Mouse (Mus musculus): Measurements from ENCODE around the gene Uchl4. TPM values are rescaled to one million over a fixed set of nuclear protein-coding genes. Genes with fewer than 3 reads are reported as not detected.
"Not testable (repeated sequence)": the region's sequence is repeated elsewhere in the genome, so short reads cannot be mapped to it uniquely, and the experiment has no call there.

Uchl4 gene
- polyA plus RNA-seq (2012; rRNA removed): 0.12 and 0.31 TPM in 2 replicates

DNA sequence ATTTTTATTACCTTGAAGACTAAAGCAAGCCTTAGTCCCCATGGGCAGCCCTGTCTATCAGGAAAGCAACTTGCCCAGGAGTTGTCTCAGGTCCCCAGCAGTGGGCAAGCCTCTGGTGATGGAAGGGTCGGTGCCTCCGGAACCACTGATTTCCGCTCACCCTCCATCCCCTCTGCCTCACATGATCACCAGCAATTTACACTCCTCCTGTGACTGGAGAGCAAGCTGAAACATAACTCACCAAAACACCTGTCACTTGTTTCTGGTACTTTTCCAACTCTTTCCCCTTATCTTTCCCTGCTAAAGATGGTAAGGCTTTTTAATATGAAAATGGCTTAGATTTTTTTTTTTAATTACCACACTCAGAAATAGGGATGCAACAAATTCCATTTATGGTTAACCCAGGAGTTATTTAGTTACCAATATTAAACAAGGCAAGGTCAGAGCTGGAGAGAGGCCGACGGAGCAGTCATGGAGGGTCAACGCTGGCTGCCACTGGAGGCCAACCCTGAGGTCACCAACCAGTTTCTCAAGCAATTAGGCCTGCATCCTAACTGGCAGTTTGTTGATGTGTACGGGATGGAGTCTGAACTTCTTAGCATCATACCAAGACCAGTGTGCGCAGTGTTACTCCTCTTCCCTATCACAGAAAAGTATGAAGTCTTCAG lies at the start of gene Uchl4:
TSS of gene Uchl4 (plus strand) at position 434 of the 668 bp plus-strand sequence.
- no peak for DNase-seq (ENCODE audit: low read depth, low spot score)
- 72% methylated on average over 8 of the region's 8 CpGs for WGBS

DNA sequence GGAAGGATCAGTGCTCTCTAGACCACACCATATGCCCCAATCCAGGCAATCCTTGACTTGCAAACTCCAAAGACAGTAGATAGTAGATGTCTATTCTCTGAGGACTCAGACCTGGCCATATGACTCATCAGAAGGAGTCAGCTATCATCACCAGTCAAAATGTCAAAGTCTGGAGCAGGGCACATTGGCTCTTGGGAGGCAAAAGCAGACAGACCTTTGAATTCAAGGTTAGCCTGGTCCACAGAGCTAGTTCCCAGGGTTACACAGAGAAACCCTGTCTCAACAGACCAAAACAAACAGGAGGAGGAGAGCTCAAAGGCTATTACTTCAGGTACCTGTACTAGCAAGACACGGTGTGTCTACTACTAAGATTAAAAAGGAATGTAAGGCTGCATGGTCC lies 41.1 kb upstream of the Uchl4 start:
- 79% methylated on average over 1 of the region's 1 CpGs for WGBS

DNA sequence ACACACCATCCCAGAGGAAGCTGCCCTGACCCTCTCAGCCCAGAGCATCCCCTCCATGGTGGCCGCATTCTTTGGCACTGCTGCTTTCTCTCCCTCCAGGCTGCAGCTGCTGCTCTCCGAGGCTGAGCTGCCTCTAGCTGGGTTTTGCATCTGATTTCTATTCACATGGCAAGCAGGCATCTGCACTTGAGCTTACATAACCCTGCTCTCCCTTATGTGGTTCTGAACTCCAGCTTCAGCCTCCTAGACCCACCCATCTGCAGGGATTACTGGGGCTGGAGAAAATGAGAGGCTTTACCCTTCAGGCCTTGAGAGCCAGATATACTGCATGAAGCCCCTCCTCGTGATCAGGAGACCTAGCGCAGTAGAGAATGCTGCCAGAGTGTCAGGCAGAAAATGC lies 39.4 kb upstream of the Uchl4 start:
- no peak for DNase-seq (ENCODE audit: low read depth, low spot score)
- 82% methylated on average over 4 of the region's 4 CpGs for WGBS

More for the DNA sequence above, 41.1 kb upstream of the Uchl4 start:
- no peak for DNase-seq (ENCODE audit: low read depth, low spot score)

DNA sequence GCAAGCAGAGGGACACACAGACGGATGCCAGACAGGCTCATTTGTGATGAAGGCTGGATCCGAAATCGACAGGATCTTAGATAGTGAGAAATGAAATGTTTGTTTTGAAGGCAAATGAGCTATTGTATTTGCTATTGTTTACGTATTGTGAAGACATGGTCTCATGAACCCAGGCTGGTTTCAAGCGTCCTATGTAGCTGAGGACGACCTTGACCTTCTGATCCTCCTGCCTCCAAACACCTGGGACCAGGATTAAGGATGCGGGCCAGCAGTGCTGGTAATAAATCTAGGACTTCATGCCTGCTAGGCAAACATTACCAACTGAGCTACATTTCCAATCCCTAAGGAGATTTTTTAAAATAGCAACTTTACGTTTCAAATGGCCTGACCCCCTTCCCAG lies 37.5 kb upstream of the Uchl4 start:
- 86% methylated on average over 8 of the region's 8 CpGs for WGBS
- no peak for DNase-seq (ENCODE audit: low read depth, low spot score)

DNA sequence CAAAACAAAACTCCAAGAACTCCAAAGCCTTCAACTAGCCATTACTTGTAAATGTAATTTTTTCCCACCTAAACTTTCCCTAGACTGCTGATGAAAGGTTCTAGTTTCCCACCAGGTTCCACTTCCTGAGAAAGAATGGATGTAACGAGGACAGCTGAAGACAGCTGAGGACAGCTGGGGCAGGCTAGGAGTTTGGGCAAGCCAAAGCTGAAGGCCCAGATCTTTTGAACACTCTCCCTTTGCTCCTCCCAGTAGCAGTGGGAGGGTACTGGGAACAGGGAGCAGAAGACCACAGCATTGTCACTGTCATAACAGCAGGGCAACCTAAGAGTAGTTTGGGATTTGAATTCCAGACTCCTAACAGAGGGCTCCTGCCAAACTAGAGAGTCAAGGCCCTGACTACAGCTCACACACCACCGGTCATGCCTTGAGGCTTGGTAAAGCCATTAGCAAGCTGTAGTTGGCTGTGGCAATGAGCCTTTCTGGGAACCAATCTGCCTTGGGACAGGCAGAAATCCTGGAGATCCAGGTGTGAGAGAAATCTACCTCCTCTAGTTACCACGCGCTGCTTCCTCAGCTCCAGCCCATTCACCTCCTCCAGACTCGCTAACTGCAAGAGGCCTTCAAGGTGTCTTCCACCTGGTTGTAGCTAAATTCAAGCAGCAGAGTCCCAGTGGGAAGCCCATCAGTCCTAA lies 36.8 kb upstream of the Uchl4 start:
- 86% methylated on average over 5 of the region's 5 CpGs for WGBS
- DNase-seq (ENCODE audit: low read depth, low spot score): no peak

DNA sequence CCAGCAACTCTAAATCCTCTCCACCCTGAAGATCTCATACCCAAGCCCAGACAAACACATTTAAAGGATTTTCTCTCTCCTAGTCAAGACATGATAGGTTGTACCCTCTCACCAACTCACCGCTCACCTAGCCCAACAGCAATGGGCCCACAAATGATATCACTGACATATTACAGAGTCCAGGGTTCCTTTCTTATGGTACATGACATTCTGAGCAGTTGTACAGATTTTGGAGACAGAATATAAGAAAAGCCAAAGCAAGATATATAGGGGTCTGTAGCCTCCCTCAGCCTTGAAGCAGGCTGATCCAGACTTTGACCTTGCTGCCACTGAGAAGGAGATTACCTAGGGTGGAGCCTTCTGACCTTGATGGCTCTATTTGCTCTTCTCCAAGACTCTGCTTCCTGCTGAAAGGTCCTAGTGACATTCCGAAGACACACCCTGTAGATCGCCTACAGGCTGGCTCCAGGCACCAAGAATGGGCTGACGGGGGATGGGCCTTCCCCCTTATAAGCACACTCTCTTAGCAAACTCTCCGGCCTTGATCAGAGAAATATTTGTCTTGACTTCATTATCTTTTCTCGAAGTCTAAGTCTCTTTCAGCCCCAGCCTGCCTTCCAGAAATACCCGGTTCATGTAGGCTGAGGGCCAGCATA lies 36.1 kb upstream of the Uchl4 start:
- 50% methylated on average over 7 of the region's 7 CpGs for WGBS
- DNase-seq (ENCODE audit: low read depth, low spot score): not testable (repeated sequence)

DNA sequence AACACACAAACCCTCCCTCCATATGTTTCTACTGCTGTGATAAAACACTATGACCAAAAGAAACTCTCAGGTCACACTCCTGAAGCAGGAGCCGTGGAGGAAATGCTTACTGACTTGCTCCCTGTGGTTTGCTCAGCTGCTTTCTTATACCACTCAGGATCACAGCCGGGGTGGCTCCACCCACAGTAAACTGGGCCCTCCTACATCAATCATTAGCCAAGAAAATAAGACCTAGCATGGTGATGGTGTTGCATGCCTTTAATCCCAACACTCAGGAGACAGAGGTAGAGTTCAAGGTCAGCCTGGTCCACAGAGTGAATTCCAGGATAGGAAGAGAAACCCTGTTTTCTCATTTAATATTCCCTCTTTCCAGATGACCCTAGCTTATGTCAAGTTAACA lies 35.1 kb upstream of the Uchl4 start:
- DNase-seq (ENCODE audit: low read depth, low spot score): no peak
- 27% methylated on average over 2 of the region's 2 CpGs for WGBS

DNA sequence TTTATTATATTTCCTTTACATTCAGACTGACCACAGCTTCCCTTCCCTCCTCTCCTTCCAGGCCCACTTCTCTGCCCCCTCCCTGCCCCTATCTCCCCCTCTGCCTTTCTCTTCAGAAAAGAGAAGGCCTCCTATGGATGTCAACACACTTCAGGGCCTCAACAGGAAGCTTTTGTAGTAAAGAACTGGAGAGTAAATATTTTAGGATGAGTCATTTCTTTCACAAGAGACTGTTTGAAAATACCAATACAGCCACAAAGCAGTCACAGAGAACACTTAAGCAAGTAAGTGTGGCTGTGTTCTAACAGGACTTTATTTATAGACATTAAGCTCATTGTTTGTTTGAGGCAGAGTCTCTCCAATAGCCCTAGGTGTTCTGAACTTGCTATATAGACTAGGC lies 32.7 kb upstream of the Uchl4 start:
- no peak for DNase-seq (ENCODE audit: low read depth, low spot score)

DNA sequence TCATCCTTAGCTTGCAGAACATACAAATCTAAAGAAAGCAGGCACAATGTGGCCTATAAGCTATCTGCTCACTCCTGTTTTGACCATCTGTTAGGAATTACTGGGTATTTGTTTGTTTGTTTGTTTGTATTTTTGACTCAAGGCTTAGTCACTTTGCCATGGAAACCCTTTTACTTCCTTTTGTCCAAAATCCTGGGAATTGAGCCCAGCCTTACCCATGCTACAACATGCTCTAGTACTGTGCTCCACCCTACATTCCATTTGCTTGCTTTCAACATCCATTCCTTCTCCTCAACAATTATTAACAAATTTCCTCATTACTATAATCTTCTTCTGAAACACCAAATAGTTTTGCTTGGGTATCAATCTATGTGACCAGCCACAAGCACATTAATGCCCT lies 32.1 kb upstream of the Uchl4 start:
- no peak for DNase-seq (ENCODE audit: low read depth, low spot score)

DNA sequence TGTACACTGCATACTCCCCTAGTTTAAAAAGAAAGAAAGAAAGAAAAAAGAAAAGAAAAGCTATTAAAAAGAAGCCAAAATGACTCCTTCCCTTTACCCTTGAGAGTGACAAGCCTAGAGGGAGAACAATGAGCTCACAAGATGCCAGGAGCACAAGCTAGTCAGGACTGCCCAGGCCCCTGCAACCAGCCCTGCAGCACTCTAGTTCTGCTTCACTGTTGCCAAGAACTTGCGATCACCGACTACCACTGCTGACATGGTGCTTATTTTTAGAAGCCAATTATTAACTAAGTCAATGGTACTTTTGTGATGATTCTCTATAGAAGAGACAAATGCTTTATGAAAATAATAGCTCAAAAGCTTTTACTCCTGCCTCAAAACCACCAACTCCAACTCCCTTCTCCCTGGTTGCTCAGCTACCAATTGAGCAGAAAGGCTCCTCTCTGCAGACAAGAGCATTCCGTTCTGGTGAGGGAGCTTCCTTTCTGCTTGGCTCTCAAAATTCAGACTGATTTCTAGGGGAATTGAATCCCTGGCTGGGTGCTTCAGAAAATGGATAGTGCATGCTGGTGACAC lies 27.4 kb upstream of the Uchl4 start:
- 78% methylated on average over 3 of the region's 3 CpGs for WGBS
- DNase-seq (ENCODE audit: low read depth, low spot score): no peak

DNA sequence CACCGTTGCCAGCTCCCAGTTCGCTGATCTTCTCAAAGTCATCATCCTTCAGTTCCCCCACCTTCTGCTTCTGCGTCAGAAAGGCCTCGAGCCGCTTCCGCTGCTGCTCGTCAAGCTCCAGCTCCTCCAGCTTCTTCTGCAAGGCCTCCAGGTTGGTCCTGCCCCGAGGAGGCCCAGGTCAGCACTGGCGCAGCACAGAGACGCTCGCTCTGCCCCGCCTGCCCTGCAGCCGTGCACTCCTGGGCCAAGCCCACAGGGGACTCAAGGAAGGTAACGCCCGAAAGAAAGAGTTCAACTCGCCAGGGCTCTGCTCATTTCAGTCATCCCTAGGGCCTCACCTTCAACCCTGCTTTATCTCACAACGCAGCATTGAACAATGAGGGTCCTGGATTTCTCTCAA lies 20.5 kb upstream of the Uchl4 start:
- no peak for DNase-seq (ENCODE audit: low read depth, low spot score)
- WGBS: 57% methylated on average over 17 of the region's 17 CpGs

DNA sequence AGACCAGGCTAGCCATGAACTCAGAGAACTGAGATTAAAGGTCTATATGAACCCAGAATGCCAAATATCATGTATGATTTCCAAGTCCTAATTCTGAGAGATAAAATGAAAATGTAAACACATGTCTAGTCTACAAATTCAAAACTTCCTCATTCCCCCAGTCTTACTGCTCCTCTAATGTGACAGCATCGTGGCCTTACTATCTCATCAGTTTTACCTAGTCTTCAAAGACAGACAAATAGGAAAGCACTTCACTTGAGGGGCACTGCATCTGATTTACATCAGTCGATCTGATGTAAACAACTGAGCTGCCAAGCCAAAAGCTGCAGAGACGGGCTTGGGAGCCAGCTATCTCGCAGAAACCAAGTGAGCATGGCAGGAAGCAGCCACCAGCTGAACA lies 18.9 kb upstream of the Uchl4 start:
- no peak for DNase-seq (ENCODE audit: low read depth, low spot score)
- 57% methylated on average over 4 of the region's 4 CpGs for WGBS

DNA sequence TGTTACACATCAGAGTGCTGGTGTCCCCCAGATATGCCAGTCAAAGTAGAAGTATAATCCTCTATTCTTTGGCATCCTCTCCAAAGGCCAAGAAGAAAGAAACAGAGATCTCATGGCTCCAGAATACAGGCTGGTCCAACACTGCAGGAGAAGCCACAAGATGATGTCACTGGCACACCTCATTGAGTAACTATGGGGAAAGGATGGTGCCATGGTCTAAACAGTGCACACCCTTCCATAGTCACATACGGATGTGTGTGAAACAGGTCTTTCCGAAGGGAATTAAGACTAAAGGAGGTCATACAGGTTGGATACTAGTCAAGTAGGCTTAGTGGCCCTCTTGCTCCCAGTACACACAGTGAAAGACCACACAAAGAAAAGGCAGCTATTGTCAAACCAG lies 18.4 kb upstream of the Uchl4 start:
- 66% methylated on average over 2 of the region's 2 CpGs for WGBS
- DNase-seq (ENCODE audit: low read depth, low spot score): no peak

DNA sequence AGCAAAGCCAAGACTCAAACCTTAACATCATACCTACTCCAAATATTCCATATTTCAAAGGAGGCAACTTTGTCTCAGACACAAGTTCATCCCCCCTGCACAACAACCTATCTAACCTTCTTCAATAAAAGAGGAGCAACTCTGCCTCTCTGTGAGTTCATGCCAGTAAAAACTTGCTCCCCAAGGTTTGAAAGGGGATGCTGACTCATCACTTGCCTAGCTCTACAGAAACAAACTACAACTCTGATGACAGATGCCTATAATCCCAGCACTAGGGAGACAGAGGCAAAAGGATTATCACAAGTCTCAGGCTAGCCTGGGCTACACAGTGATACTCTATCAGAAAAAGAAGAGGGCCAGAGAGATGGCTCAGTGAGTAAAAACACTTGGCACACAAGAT lies 17.1 kb upstream of the Uchl4 start:
- no peak for DNase-seq (ENCODE audit: low read depth, low spot score)

DNA sequence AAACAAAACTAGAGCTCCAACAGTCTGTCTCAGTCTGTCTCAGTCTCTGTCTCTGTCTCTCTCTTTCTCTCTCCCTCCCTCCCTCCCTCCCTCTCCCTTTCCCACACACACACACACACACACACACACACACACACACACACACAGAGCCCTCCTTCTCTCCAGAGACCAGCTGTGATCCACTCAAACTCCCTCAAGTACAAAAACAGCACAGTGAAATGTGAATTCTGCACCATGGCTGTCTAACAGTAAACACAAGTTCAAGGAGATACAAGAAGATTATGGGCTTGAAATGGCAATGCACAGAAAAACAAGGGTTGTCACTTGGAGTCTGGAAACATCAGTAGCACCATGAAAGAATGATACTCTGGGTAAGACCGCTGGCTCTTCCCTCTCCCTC lies 15.7 kb upstream of the Uchl4 start:
- DNase-seq (ENCODE audit: low read depth, low spot score): no peak
- 86% methylated on average over 1 of the region's 1 CpGs for WGBS

DNA sequence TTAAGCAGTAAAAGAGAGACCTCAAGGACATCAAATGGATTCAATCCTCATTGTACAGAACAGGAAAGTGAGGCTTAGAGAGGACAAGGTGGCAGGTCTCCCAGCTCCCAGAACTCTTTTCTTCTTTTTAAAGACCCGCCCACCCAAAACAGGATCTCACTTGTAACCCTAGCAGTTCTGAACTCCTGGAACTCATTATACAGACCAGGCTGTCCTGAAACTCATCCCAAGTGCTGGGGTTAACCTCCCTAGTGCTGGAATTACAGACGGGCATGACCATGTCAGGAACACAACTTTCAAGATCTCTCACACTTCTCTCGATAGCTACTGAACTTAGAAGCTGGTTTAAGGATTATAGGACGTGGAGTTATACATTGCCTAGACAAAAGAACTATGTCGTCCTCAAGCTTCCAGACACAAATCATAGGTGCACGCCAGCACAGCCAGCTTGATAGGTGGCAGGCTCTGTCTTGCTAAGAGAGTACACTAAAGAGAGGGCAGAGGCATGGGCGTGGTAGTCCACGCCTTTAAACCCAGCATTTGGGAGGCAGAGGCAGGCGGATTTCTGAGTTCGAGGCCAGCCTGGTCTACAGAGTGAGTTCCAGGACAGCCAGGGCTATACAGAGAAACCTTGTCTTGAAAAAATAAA lies 15.1 kb upstream of the Uchl4 start:
- no peak for DNase-seq (ENCODE audit: low read depth, low spot score)
- WGBS: 81% methylated on average over 10 of the region's 10 CpGs

DNA sequence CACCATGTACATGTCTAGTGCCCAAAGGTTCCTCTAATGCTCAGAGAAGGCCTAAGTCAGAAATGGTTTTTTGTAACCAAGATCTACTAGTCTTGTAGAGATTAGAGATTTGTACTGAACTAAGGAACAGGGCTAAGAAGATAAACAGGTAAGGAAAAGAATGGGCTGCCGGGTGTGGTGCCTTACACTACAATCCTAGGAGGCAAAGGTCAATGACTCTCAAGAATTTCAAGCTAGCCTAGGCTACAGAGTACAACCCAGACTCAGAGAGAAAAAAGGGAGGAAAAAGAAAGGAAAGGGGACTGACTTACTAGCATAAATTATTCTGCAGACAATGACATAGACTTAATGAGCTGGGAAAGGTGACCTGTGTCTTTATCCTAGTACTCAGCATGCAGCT lies 14.4 kb upstream of the Uchl4 start:
- no peak for DNase-seq (ENCODE audit: low read depth, low spot score)
- 35% methylated on average over 1 of the region's 1 CpGs for WGBS

DNA sequence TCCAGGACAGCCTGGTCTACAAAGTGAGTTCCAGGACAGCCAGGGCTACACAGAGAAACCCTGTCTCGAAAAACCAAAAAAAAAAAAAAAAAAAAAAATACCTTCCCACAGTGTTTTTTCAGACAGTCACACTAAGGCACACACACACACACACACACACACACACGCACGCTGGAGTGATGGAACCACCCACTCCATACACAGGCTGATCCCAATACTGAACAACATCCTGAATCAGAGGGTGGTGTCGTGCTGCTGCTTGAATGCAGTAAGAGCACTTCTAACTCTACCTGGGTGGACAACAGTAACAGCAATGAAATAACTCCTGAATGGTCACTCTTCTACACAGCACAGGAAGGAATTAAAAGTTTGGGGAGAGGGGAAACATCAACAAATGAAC lies 13.5 kb upstream of the Uchl4 start:
- 69% methylated on average over 4 of the region's 4 CpGs for WGBS
- DNase-seq (ENCODE audit: low read depth, low spot score): no peak

DNA sequence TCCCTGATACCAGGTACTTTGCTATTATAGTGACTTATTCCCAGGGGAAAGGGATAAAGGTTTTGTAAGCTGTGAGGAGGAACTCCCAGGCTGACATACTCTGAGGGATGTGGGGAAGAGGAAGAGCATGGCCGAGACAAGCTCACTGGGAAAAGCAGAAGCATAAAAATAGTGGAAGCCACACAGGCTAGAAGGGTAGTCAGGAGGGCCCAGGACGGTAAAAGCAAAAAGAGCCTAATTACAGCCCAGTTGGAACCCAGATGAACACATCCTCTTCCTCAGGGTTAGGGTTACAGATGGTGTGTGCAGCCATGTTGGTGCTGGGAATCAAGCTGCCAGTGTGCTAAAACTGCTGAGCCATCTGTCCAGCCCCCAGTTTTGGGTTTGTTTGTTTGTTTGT lies 12.9 kb upstream of the Uchl4 start:
- DNase-seq (ENCODE audit: low read depth, low spot score): no peak
- 74% methylated on average over 2 of the region's 2 CpGs for WGBS

DNA sequence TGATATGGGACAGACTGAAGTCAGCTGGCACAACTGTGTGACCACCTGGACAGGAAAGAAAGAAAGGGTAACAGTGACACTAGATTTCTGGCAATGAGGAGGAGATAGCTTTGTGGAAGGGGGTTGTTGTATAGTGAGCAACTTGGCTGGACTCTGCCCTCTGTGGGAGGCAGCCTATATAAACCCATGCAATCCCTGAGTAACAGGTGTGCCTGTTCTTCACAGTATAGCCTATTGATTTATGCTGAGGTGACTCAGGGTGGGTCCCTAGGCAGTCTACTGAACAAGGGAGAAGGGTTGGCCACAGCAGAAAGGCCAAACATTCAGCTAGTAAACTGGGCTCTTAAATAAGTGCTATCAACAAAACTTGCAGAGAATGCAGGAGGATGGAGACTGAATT lies 9.2 kb upstream of the Uchl4 start:
- peak; percentile 59 for DNase-seq (ENCODE audit: low read depth, low spot score)

DNA sequence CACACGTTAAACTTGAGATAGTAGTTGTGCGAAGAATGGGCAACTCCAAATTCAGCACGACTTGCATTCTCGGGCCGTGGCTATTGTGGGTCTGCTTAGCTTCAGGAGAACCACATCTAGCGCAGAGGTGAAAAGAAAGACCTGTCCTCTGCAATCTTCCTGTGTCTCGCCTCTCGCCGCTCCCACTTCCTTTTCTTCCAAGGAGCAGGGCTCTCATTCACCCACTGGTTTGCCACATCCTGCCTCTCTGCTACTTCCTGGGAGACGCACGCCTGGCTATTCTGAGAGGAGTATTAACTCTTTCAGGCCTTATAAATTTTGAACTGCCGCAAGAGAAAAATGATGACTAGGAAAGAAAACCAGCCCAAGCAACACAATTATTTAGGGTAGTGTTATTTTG lies 7.3 kb upstream of the Uchl4 start:
- 37% methylated on average over 12 of the region's 12 CpGs for WGBS
- DNase-seq (ENCODE audit: low read depth, low spot score): no peak

Data from large intestine, adult 2 months (tissue).